In the genomic region with DNA sequence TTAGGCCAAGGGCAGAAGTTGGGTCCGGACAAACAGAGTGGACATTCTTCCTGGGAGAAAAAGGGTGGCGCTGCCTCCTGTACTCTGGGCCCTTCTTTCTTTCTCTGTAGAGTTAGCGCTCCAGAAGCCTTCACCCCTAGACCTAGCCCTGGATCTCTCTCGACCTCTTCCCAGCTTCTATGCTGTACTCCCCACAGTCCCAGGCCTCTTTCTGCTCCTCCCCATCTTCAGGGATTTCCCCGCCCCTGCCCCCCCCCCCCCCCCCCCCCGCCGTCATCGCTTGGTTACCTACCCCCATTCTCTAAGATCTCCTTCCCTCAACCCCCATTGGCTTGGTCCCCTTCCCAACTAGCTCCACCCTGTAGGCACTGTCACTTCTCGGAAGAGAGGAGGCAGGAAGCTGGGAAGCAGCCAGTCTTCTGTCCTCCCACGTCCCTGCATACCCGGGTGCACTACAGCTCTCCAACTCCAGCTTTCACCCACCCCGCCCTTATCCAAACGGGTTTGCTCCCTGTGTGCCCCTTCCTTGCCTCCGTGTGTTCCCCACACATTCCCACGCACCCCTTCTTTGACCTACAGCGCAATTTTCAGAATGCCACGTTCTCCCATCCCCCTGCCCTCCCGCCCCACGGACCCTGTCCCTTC, we compare ENCODE assay signal across 8 mouse cellular contexts. TPM values are rescaled to one million over a fixed set of nuclear protein-coding genes. Genes with fewer than 3 reads are reported as not detected.
DNase-seq lines count a peak whose midpoint lies in the region; ATAC-seq lines count a peak whose summit lies in the region.

No protein-coding gene starts in this region.

- H3K36me3 ChIP-seq in heart, embryonic 12.5 days: no peaks in the 10 kb centered on the region
- no peaks in the 10 kb centered on the region for H3K36me3 ChIP-seq in kidney, embryonic 15.5 days
- no peaks in the 10 kb centered on the region for H3K36me3 ChIP-seq in midbrain, embryonic 16.5 days (ENCODE audit: control insufficient read depth, insufficient read depth, low read length)

- peak; percentile 33; the same call in 1 of the 2 replicates for ATAC-seq in erythroblast, adult 5-6 weeks (replicated peaks; ENCODE audit: low FRiP score, poor library complexity, severe bottlenecking)
- ATAC-seq in heart, embryonic 12.5 days (ENCODE audit: insufficient number of reproducible peaks, low FRiP score): peak; percentile 82
- ATAC-seq in kidney, embryonic 15.5 days (replicated peaks; ENCODE audit: low FRiP score): peak; percentile 92
- ATAC-seq in midbrain, embryonic 16.5 days: peak; percentile 87

- no peaks in the 10 kb centered on the region; the same call in 1 of the 2 replicates for H3K9me3 ChIP-seq in heart, embryonic 12.5 days (replicated peaks)
- H3K9me3 ChIP-seq in kidney, embryonic 15.5 days (replicated peaks): no peaks in the 10 kb centered on the region
- no peaks in the 10 kb centered on the region for H3K9me3 ChIP-seq in midbrain, embryonic 16.5 days (replicated peaks; ENCODE audit: control insufficient read depth, low read length, poor library complexity, severe bottlenecking)

- peaks cover 19% of the 10 kb centered on the region for H3K4me1 ChIP-seq in heart, embryonic 12.5 days (replicated peaks)
- H3K4me1 ChIP-seq in kidney, embryonic 15.5 days: peaks cover 24% of the 10 kb centered on the region
- H3K4me1 ChIP-seq in midbrain, embryonic 16.5 days (ENCODE audit: control insufficient read depth, insufficient read depth, low read length): peaks cover 5% of the 10 kb centered on the region

- peak overlapping the region; percentile 95 for H3K4me2 ChIP-seq in heart, embryonic 12.5 days
- peak overlapping the region; percentile 82 for H3K4me2 ChIP-seq in kidney, embryonic 15.5 days
- H3K4me2 ChIP-seq in midbrain, embryonic 16.5 days (ENCODE audit: low read length): peak overlapping the region; percentile 61

- 4% methylated on average over 16 of the region's 19 CpGs for WGBS in heart, embryonic 12.5 days
- WGBS in kidney, embryonic 15.5 days: 7% methylated on average over 15 of the region's 19 CpGs
- WGBS in midbrain, embryonic 16.5 days: 6% methylated on average over 15 of the region's 19 CpGs

- H3K9ac ChIP-seq in heart, embryonic 12.5 days: peak overlapping the region; percentile 63
- peak overlapping the region; percentile 42; the same call in 1 of the 2 replicates for H3K9ac ChIP-seq in kidney, embryonic 15.5 days
- H3K9ac ChIP-seq in midbrain, embryonic 16.5 days (ENCODE audit: low read depth, low read length): peak overlapping the region; percentile 47

- H3K27me3 ChIP-seq in heart, embryonic 12.5 days (replicated peaks): peaks cover 13% of the 10 kb centered on the region; the same call in 1 of the 2 replicates
- no peaks in the 10 kb centered on the region for H3K27me3 ChIP-seq in kidney, embryonic 15.5 days
- no peaks in the 10 kb centered on the region for H3K27me3 ChIP-seq in midbrain, embryonic 16.5 days (ENCODE audit: control insufficient read depth, insufficient read depth, low read depth, low read length)

- peak; percentile 79 for DNase-seq in 3134 (ENCODE audit: extremely low read depth, insufficient read length, low spot score)
- peak; percentile 58 for DNase-seq in adrenal gland, postnatal 25 days
- peak; percentile 59 for DNase-seq in liver
- peak; percentile 84 for DNase-seq in telencephalon, adult 2 months (ENCODE audit: low read depth, low spot score)

- peak overlapping the region; percentile 76 for H3K27ac ChIP-seq in heart, embryonic 12.5 days (ENCODE audit: poor library complexity, severe bottlenecking)
- peak overlapping the region; percentile 94 for H3K27ac ChIP-seq in kidney, embryonic 15.5 days
- H3K27ac ChIP-seq in midbrain, embryonic 16.5 days (ENCODE audit: low read length): peak overlapping the region; percentile 73

- peak overlapping the region; percentile 47 for H3K4me3 ChIP-seq in heart, embryonic 12.5 days
- H3K4me3 ChIP-seq in kidney, embryonic 15.5 days (replicated peaks): peak overlapping the region; percentile 35
- H3K4me3 ChIP-seq in midbrain, embryonic 16.5 days (ENCODE audit: low read depth, low read length): peak overlapping the region; percentile 30

RNA-seq across cellular contexts. Expression of a gene that starts 13.2 kb away (rescaled TPM):
- total RNA-seq in adrenal gland, postnatal 25 days (2021): 2.5 and 3.6 TPM in 2 replicates
- 0.84 TPM in 1 of 2 replicates, not detected in the other for total RNA-seq in erythroblast, adult 5-6 weeks (2015; ENCODE audit: low replicate concordance)
- not detected in 2 replicates for total RNA-seq in erythroblast, adult 5-6 weeks (2017; ENCODE audit: low replicate concordance)
- polyA plus RNA-seq in heart, embryonic 12.5 days (2016; fragmentation: Nextera tagmentation; extraction: Ambion mirVana): 2.0 and 2.5 TPM in 2 replicates
- 12.4 and 15.4 TPM in 2 replicates for polyA plus RNA-seq in kidney, embryonic 15.5 days (2015; fragmentation: Nextera tagmentation; extraction: Ambion mirVana)
- polyA plus RNA-seq in midbrain, embryonic 16.5 days (2015; fragmentation: Nextera tagmentation; extraction: Ambion mirVana): 59.5 and 65.7 TPM in 2 replicates

RNA-seq across cellular contexts. Expression of a gene that starts 18.8 kb away (rescaled TPM):
- not detected in 2 replicates for total RNA-seq in adrenal gland, postnatal 25 days (2021)
- not detected in 2 replicates for total RNA-seq in erythroblast, adult 5-6 weeks (2015; ENCODE audit: low replicate concordance)
- total RNA-seq in erythroblast, adult 5-6 weeks (2017; ENCODE audit: low replicate concordance): not detected in 2 replicates
- not detected in 2 replicates for polyA plus RNA-seq in heart, embryonic 12.5 days (2016; fragmentation: Nextera tagmentation; extraction: Ambion mirVana)
- polyA plus RNA-seq in kidney, embryonic 15.5 days (2015; fragmentation: Nextera tagmentation; extraction: Ambion mirVana): not detected in 2 replicates
- polyA plus RNA-seq in midbrain, embryonic 16.5 days (2015; fragmentation: Nextera tagmentation; extraction: Ambion mirVana): not detected in 2 replicates

RNA-seq across cellular contexts. Expression of a gene that starts 30.0 kb away (rescaled TPM):
- not detected in 2 replicates for total RNA-seq in adrenal gland, postnatal 25 days (2021)
- total RNA-seq in erythroblast, adult 5-6 weeks (2015; ENCODE audit: low replicate concordance): 336 and 380 TPM in 2 replicates
- total RNA-seq in erythroblast, adult 5-6 weeks (2017; ENCODE audit: low replicate concordance): 99.4 and 179 TPM in 2 replicates
- polyA plus RNA-seq in heart, embryonic 12.5 days (2016; fragmentation: Nextera tagmentation; extraction: Ambion mirVana): not detected in 2 replicates
- 1.3 and 2.2 TPM in 2 replicates for polyA plus RNA-seq in kidney, embryonic 15.5 days (2015; fragmentation: Nextera tagmentation; extraction: Ambion mirVana)
- 0.69 and 0.91 TPM in 2 replicates for polyA plus RNA-seq in midbrain, embryonic 16.5 days (2015; fragmentation: Nextera tagmentation; extraction: Ambion mirVana)

RNA-seq across cellular contexts. Expression of a gene that starts 30.3 kb away (rescaled TPM):
- total RNA-seq in adrenal gland, postnatal 25 days (2021): 0.86 and 1.2 TPM in 2 replicates
- total RNA-seq in erythroblast, adult 5-6 weeks (2015; ENCODE audit: low replicate concordance): not detected in 2 replicates
- not detected in 2 replicates for total RNA-seq in erythroblast, adult 5-6 weeks (2017; ENCODE audit: low replicate concordance)
- polyA plus RNA-seq in heart, embryonic 12.5 days (2016; fragmentation: Nextera tagmentation; extraction: Ambion mirVana): 0.41 and 0.50 TPM in 2 replicates
- polyA plus RNA-seq in kidney, embryonic 15.5 days (2015; fragmentation: Nextera tagmentation; extraction: Ambion mirVana): 7.8 and 7.9 TPM in 2 replicates
- polyA plus RNA-seq in midbrain, embryonic 16.5 days (2015; fragmentation: Nextera tagmentation; extraction: Ambion mirVana): 0.06 TPM in 1 of 2 replicates, not detected in the other

RNA-seq across cellular contexts. Expression of a gene that starts 37.1 kb away (rescaled TPM):
- total RNA-seq in adrenal gland, postnatal 25 days (2021): 103 and 109 TPM in 2 replicates
- total RNA-seq in erythroblast, adult 5-6 weeks (2015; ENCODE audit: low replicate concordance): 186 and 267 TPM in 2 replicates
- 78.8 and 112 TPM in 2 replicates for total RNA-seq in erythroblast, adult 5-6 weeks (2017; ENCODE audit: low replicate concordance)
- polyA plus RNA-seq in heart, embryonic 12.5 days (2016; fragmentation: Nextera tagmentation; extraction: Ambion mirVana): 41.8 and 41.9 TPM in 2 replicates
- polyA plus RNA-seq in kidney, embryonic 15.5 days (2015; fragmentation: Nextera tagmentation; extraction: Ambion mirVana): 187 and 205 TPM in 2 replicates
- polyA plus RNA-seq in midbrain, embryonic 16.5 days (2015; fragmentation: Nextera tagmentation; extraction: Ambion mirVana): 28.2 and 37.3 TPM in 2 replicates

Comparison
In these comparisons a context has a peak if more than half of its experiments do, and no peak if none do; other contexts are left out.
1. Peak in every context shown above with its lines: DNase-seq, ATAC-seq, H3K4me3 ChIP-seq and H3K27ac ChIP-seq.
2. ATAC-seq: peak in every context shown above with its lines; median percentile 92 in kidney, embryonic 15.5 days; 87 in midbrain, embryonic 16.5 days; 82 in heart, embryonic 12.5 days; 33 in erythroblast, adult 5-6 weeks.